Mouse (Mus musculus) liver, embryonic 14.5 days (tissue): ENCODE measurements at regions not wholly inside any gene's neighbourhood (a gene's known extent, or its start where the extent isn't known, plus 50 kb on each side); places are given as distances from the start of the nearest gene placed in this dataset.

Source experiments
- CTCF ChIP-seq: IDR thresholded peaks from 2 replicates; pipeline ENCODE4 v1.5.1; 2016; ENCODE audit warnings: antibody characterized with exemption, low read depth, control low read depth
- EP300 ChIP-seq: IDR thresholded peaks from 2 replicates; pipeline ENCODE4 v1.6.1; 2016; ENCODE audit warnings: antibody characterized with exemption, low read depth

GRCm38 (mm10) chr13:101874761-101875160 lies 106.7 kb upstream of the Pik3r1 start:
- TF ChIP-seq CTCF (no peak), EP300 (no peak)
